Mouse (Mus musculus): ENCODE results near the gene Sipa1l3. TPM values are rescaled to one million over a fixed set of nuclear protein-coding genes. Genes with fewer than 3 reads are reported as not detected.

Gene Sipa1l3
- polyA plus RNA-seq, 1 experiment: 93.0 TPM

DNA sequence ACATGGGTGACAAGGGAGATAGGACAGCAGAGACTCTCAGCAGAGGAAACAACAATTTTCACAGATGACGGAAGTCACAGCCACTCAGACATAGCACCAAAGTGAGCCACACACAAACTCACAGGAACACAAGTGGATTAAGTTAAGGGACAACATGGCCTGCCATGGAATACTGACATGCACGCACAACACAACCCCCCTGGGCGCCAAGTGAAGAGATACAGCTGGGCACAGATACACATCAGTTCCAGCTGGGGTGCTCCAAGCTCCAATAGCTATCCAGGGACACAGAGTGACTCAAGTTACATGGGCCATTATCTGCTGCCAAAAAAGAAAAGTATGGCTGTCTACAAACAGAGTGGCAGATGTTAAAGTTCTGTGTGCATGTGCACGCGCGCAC, 228.6 kb downstream of the Sipa1l3 start:
- Histone ChIP-seq H3K27me3 (ENCODE audit: control insufficient read depth, insufficient read depth, low read length) (no peaks in the 10 kb centered on the region), H3K27ac (ENCODE audit: control insufficient read depth, insufficient read depth, low read length) (no peak overlapping the region), H3K4me3 (ENCODE audit: control insufficient read depth, insufficient read depth, low read length) (no peak overlapping the region), H3K36me3 (ENCODE audit: control insufficient read depth, insufficient read depth, low read length) (no peaks in the 10 kb centered on the region), H3K4me1 (replicated peaks; ENCODE audit: control insufficient read depth, insufficient read depth, low read length) (peaks cover 13% of the 10 kb centered on the region)
- WGBS: 97% methylated on average over 6 of the region's 6 CpGs
- DNase-seq: no peak
- TF ChIP-seq CTCF (IDR thresholded peaks at IDR 0.05; ENCODE audit: borderline replicate concordance, control insufficient read depth, extremely low read depth, insufficient read depth, low read length, poor library complexity): no peak

DNA sequence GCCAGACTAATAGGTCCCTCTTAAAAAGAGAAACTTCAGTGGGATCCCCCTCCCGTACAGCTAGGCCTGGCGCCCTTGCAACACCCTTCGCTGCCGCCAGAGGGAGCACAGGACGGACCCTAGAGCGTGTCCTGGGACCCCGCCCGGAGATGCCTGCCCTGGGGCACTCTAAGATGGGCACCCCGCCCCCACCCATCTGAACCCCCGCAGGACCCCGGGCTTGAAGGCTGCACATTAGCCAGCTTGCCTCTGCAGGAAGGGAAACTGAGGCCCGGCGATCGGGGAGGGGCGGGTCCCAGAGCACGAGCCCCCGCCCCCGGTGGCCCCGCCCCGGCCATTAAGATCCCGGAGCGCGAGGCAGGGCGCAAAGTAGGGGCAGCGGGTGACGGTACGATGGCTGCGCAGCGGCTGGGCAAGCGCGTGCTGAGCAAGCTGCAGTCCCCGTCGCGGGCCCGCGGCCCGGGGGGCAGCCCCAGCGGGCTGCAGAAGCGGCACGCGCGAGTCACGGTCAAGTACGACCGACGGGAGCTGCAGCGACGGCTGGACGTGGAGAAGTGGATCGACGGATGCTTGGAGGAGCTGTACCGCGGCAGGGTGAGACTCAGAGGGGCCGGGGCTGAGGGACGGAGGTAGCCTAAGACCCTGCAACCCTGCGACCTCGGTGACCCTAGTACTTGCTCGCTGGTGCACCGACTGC, 229.4 kb downstream of the Sipa1l3 start, which contains the start of gene Ppp1r14a:
TSS of gene Ppp1r14a (plus strand) at position 367 of the 697 bp plus-strand sequence.
- no peaks in the 10 kb centered on the region for H3K27me3 ChIP-seq (ENCODE audit: control insufficient read depth, insufficient read depth, low read length)
- WGBS: 7% methylated on average over 58 of the region's 59 CpGs
- H3K27ac ChIP-seq (ENCODE audit: control insufficient read depth, insufficient read depth, low read length): no peak within 1 kb of the TSS
- no peaks in the 10 kb centered on the region for H3K36me3 ChIP-seq (ENCODE audit: control insufficient read depth, insufficient read depth, low read length)
- peaks cover 13% of the 10 kb centered on the region for H3K4me1 ChIP-seq (replicated peaks; ENCODE audit: control insufficient read depth, insufficient read depth, low read length)
- TF ChIP-seq POLR2A (IDR thresholded peaks at IDR 0.05; ENCODE audit: control insufficient read depth, extremely low read depth, insufficient read depth, low read length, poor library complexity) (no peak), CTCF (IDR thresholded peaks at IDR 0.05; ENCODE audit: borderline replicate concordance, control insufficient read depth, extremely low read depth, insufficient read depth, low read length, poor library complexity) (peak; percentile 95)
- DNase-seq: peak; percentile 87
- H3K4me3 ChIP-seq (ENCODE audit: control insufficient read depth, insufficient read depth, low read length): peak within 1 kb of the TSS; percentile 51

DNA sequence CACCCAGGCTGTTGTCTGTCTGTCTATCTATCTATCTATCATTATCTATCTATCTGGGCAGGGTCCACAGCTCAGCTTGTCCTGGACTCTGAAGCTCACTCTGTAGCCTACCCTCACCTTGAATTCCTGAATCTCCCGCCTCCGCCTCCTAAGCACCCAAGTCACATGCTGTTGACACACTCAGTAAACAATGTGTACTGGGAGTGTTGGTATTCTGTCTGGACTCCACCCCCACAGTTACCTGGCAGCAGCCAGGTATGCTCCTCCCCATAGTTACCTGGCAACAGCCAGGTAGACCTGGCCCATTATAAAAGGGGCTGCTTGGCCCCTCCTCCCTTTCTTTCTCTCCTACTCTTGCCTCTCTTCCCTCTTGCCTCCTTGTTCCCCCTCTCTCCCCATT, 230.4 kb downstream of the Sipa1l3 start:
- TF ChIP-seq POLR2A (IDR thresholded peaks at IDR 0.05; ENCODE audit: control insufficient read depth, extremely low read depth, insufficient read depth, low read length, poor library complexity) (no peak), CTCF (IDR thresholded peaks at IDR 0.05; ENCODE audit: borderline replicate concordance, control insufficient read depth, extremely low read depth, insufficient read depth, low read length, poor library complexity) (no peak)
- Histone ChIP-seq H3K4me1 (replicated peaks; ENCODE audit: control insufficient read depth, insufficient read depth, low read length) (peaks cover 13% of the 10 kb centered on the region), H3K27ac (ENCODE audit: control insufficient read depth, insufficient read depth, low read length) (no peak overlapping the region), H3K36me3 (ENCODE audit: control insufficient read depth, insufficient read depth, low read length) (no peaks in the 10 kb centered on the region), H3K27me3 (ENCODE audit: control insufficient read depth, insufficient read depth, low read length) (no peaks in the 10 kb centered on the region), H3K4me3 (ENCODE audit: control insufficient read depth, insufficient read depth, low read length) (no peak overlapping the region)
- WGBS: 94% methylated on average over 2 of the region's 2 CpGs
- no peak for DNase-seq

DNA sequence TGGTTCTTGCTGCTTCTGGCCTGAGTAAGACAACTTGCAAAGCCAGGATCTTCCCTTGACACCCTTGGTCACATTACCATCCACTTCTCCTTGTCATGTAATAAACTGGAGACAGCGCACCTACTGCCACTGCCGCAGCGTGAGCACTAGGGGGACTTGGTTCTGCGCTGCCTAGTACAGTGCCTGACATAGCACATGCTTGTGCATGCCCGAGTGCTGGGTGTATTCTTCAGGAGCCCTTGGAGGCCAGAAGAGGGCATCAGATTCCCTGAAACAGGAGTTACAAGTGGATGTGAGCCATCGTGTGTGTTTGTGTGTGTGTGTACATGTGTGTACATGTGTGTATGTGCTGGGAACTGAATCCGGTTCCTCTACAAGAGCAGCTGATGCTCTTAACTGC, 231.0 kb downstream of the Sipa1l3 start:
- TF ChIP-seq CTCF (IDR thresholded peaks at IDR 0.05; ENCODE audit: borderline replicate concordance, control insufficient read depth, extremely low read depth, insufficient read depth, low read length, poor library complexity) (no peak), POLR2A (IDR thresholded peaks at IDR 0.05; ENCODE audit: control insufficient read depth, extremely low read depth, insufficient read depth, low read length, poor library complexity) (no peak)
- 86% methylated on average over 7 of the region's 7 CpGs for WGBS
- H3K4me1 ChIP-seq (replicated peaks; ENCODE audit: control insufficient read depth, insufficient read depth, low read length): peaks cover 9% of the 10 kb centered on the region

DNA sequence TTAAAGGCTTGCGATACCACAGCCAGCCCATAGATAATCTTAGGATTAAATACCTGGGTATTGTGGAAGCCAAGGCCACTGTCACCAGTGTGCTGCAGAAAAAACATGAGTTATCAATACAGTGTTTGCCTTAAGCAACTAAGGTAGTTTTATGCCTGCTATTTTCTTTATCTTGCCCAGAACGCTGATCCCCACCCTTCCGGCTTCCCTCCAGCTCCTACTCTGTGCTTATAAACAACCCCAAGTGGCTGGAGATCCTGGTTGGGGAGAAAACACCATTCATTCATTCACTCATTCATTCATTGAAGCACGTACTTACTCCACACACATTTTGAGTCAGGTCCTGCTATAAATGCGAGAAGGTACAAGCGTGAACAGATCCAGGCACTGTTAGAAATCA, 233.9 kb downstream of the Sipa1l3 start:
- Histone ChIP-seq H3K4me1 (replicated peaks; ENCODE audit: control insufficient read depth, insufficient read depth, low read length) (peaks cover 23% of the 10 kb centered on the region), H3K27ac (ENCODE audit: control insufficient read depth, insufficient read depth, low read length) (no peak overlapping the region), H3K36me3 (ENCODE audit: control insufficient read depth, insufficient read depth, low read length) (no peaks in the 10 kb centered on the region), H3K4me3 (ENCODE audit: control insufficient read depth, insufficient read depth, low read length) (no peak overlapping the region), H3K27me3 (ENCODE audit: control insufficient read depth, insufficient read depth, low read length) (no peaks in the 10 kb centered on the region)
- DNase-seq: no peak
- TF ChIP-seq CTCF (IDR thresholded peaks at IDR 0.05; ENCODE audit: borderline replicate concordance, control insufficient read depth, extremely low read depth, insufficient read depth, low read length, poor library complexity) (no peak), POLR2A (IDR thresholded peaks at IDR 0.05; ENCODE audit: control insufficient read depth, extremely low read depth, insufficient read depth, low read length, poor library complexity) (no peak)
- WGBS: 97% methylated on average over 6 of the region's 6 CpGs

More for the DNA sequence above, 231.0 kb downstream of the Sipa1l3 start:
- no peak for DNase-seq
- no peak overlapping the region for H3K4me3 ChIP-seq (ENCODE audit: control insufficient read depth, insufficient read depth, low read length)
- no peaks in the 10 kb centered on the region for H3K36me3 ChIP-seq (ENCODE audit: control insufficient read depth, insufficient read depth, low read length)
- H3K27me3 ChIP-seq (ENCODE audit: control insufficient read depth, insufficient read depth, low read length): no peaks in the 10 kb centered on the region
- H3K27ac ChIP-seq (ENCODE audit: control insufficient read depth, insufficient read depth, low read length): no peak overlapping the region

DNA sequence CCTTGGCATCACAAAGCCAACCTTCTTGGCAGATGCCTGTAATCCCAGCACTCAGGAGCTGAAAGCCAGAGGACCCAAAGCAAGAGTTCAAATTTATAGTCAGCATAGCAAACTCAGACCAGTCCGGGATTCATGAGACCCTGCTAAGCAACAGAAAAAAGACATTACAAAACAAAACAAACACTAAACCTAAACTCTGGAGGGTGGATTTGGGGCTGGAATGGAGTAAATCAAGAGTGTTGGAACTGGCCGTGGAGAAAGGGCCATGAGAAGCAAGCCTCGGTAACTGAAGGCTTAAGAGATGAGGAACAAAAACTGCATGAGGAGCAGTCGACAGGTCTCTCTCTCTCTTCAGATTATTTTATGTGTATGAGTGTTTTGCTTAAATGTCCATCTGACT, 234.6 kb downstream of the Sipa1l3 start:
- no peak overlapping the region for H3K27ac ChIP-seq (ENCODE audit: control insufficient read depth, insufficient read depth, low read length)
- H3K4me3 ChIP-seq (ENCODE audit: control insufficient read depth, insufficient read depth, low read length): no peak overlapping the region
- 88% methylated on average over 4 of the region's 4 CpGs for WGBS
- peaks cover 21% of the 10 kb centered on the region for H3K4me1 ChIP-seq (replicated peaks; ENCODE audit: control insufficient read depth, insufficient read depth, low read length)
- DNase-seq: no peak
- no peaks in the 10 kb centered on the region for H3K36me3 ChIP-seq (ENCODE audit: control insufficient read depth, insufficient read depth, low read length)
- H3K27me3 ChIP-seq (ENCODE audit: control insufficient read depth, insufficient read depth, low read length): no peaks in the 10 kb centered on the region
- no peak for TF ChIP-seq CTCF (IDR thresholded peaks at IDR 0.05; ENCODE audit: borderline replicate concordance, control insufficient read depth, extremely low read depth, insufficient read depth, low read length, poor library complexity)

DNA sequence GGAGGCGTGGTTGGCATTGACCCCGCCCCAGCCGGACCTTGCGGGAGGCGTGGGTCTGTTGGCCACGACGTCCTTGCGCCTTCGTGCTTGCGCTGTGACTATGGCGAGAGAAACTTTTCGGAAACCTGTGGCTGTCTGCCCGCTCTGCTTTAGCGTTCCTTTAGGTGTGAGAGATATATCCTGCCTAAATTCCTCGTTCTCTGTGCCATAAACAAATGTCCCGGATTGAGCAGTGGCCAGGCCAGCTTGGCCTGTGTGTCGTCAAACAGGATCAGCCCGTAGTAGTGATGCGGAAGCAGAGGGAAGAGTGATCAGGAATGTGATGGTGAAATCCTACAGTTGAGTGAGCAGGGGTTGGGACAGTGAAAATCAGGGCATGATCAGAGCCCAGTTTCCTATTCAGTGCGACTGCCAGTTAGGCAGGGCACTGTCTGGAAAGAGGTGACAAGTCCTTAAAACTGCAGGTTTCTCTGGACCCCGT, 236.3 kb downstream of the Sipa1l3 start:
- 20% methylated on average over 21 of the region's 21 CpGs for whole genome bisulfite sequencing
- TF ChIP-seq POLR2A (IDR thresholded peaks at IDR 0.05; ENCODE audit: control insufficient read depth, extremely low read depth, insufficient read depth, low read length, poor library complexity): no peak
- no peak for TF ChIP-seq CTCF (IDR thresholded peaks at IDR 0.05; ENCODE audit: borderline replicate concordance, control insufficient read depth, extremely low read depth, insufficient read depth, low read length, poor library complexity)
- Histone ChIP-seq H3K27me3 (ENCODE audit: control insufficient read depth, insufficient read depth, low read length) (no peaks in the 10 kb centered on the region), H3K36me3 (ENCODE audit: control insufficient read depth, insufficient read depth, low read length) (no peaks in the 10 kb centered on the region), H3K27ac (ENCODE audit: control insufficient read depth, insufficient read depth, low read length) (peak overlapping the region; percentile 9; the same call in 1 of the 2 replicates), H3K4me1 (replicated peaks; ENCODE audit: control insufficient read depth, insufficient read depth, low read length) (peaks cover 25% of the 10 kb centered on the region), H3K4me3 (ENCODE audit: control insufficient read depth, insufficient read depth, low read length) (peak overlapping the region; percentile 84)
- DNase-seq: no peak

All from thymus, adult 2 months (tissue).